Mouse (Mus musculus): ENCODE data around the gene Osbpl11. TPM values are rescaled to one million over a fixed set of nuclear protein-coding genes. Genes with fewer than 3 reads are reported as not detected.

Osbpl11 gene
- total RNA-seq, 2 experiments from 2014 or later, result 19.8 to 22.4 TPM

- intact Hi-C loops (cut with DNase I), result no loop called here
- DNase-seq, result no peak
These were observed 39.5 kb downstream of the Osbpl11 start for GRCm38 (mm10) chr16:33224381-33224780.

- intact Hi-C loops (cut with DNase I), result no loop called here
- DNase-seq, result no peak
These were observed 49.3 kb downstream of the Osbpl11 start for GRCm38 (mm10) chr16:33234128-33234527.

GRCm38 (mm10) chr16:33236151-33236550, 51.3 kb downstream of the Osbpl11 start:
- intact Hi-C loops (cut with DNase I), result no loop called here
- DNase-seq, result no peak

GRCm38 (mm10) chr16:33239305-33239704, 54.4 kb downstream of the Osbpl11 start:
- no peak for DNase-seq

GRCm38 (mm10) chr16:33242046-33242445, 57.2 kb downstream of the Osbpl11 start:
- DNase-seq, result no peak
- intact Hi-C loops (cut with DNase I), result no loop called here

More at GRCm38 (mm10) chr16:33239305-33239704, 54.4 kb downstream of the Osbpl11 start:
- intact Hi-C loops (cut with DNase I), result no loop called here

GRCm38 (mm10) chr16:33244136-33244691, 59.3 kb downstream of the Osbpl11 start:
- intact Hi-C loops (cut with DNase I), result no loop called here
- no peak for DNase-seq

GRCm38 (mm10) chr16:33244933-33245470, 60.1 kb downstream of the Osbpl11 start:
- no peak for DNase-seq
- intact Hi-C loops (cut with DNase I), result no loop called here

GRCm38 (mm10) chr16:33246526-33246925, 61.7 kb downstream of the Osbpl11 start:
- intact Hi-C loops (cut with DNase I), result no loop called here
- no peak for DNase-seq

GRCm38 (mm10) chr16:33247006-33247405, 62.1 kb downstream of the Osbpl11 start:
- intact Hi-C loops (cut with DNase I), result no loop called here
- DNase-seq, result no peak

- peak in 1 of 2 experiments; percentile 10 for DNase-seq
- intact Hi-C loops (cut with DNase I), result loop anchor here (5.0 kb wide), 1 partner anchor 58 kb away; no protein-coding TSS in a partner anchor
These were observed 65.8 kb downstream of the Osbpl11 start for GRCm38 (mm10) chr16:33250651-33251120.

- intact Hi-C loops (cut with DNase I), result loop anchor here (5.0 kb wide), 1 partner anchor 59 kb away; no protein-coding TSS in a partner anchor
- peak; percentile 96 for DNase-seq
These were observed 66.6 kb downstream of the Osbpl11 start, which contains the start of gene Snx4 for GRCm38 (mm10) chr16:33251194-33252051. TSS of gene Snx4 (plus strand) at chr16:33251442.

- intact Hi-C loops (cut with DNase I), result no loop called here
These were observed 70.7 kb downstream of the Osbpl11 start for GRCm38 (mm10) chr16:33255601-33256000.

GRCm38 (mm10) chr16:33258530-33258929, 73.7 kb downstream of the Osbpl11 start:
- intact Hi-C loops (cut with DNase I), result no loop called here

More at GRCm38 (mm10) chr16:33255601-33256000, 70.7 kb downstream of the Osbpl11 start:
- no peak for DNase-seq

GRCm38 (mm10) chr16:33259824-33260223, 75.0 kb downstream of the Osbpl11 start:
- intact Hi-C loops (cut with DNase I), result no loop called here
- DNase-seq, result no peak

More at GRCm38 (mm10) chr16:33258530-33258929, 73.7 kb downstream of the Osbpl11 start:
- DNase-seq, result no peak

GRCm38 (mm10) chr16:33260825-33261224, 76.0 kb downstream of the Osbpl11 start:
- DNase-seq, result no peak
- intact Hi-C loops (cut with DNase I), result no loop called here

GRCm38 (mm10) chr16:33261584-33262061, 76.8 kb downstream of the Osbpl11 start:
- intact Hi-C loops (cut with DNase I), result no loop called here
- no peak for DNase-seq

- intact Hi-C loops (cut with DNase I), result no loop called here
- no peak for DNase-seq
These were observed 77.2 kb downstream of the Osbpl11 start for GRCm38 (mm10) chr16:33262096-33262495.

GRCm38 (mm10) chr16:33267616-33268253, 82.9 kb downstream of the Osbpl11 start:
- intact Hi-C loops (cut with DNase I), result no loop called here
- no peak for DNase-seq

GRCm38 (mm10) chr16:33271824-33272223, 87.0 kb downstream of the Osbpl11 start:
- no peak for DNase-seq
- intact Hi-C loops (cut with DNase I), result no loop called here

GRCm38 (mm10) chr16:33283079-33283478, 98.2 kb downstream of the Osbpl11 start:
- no peak for DNase-seq
- intact Hi-C loops (cut with DNase I), result no loop called here

GRCm38 (mm10) chr16:33288536-33288935, 103.7 kb downstream of the Osbpl11 start:
- DNase-seq, result no peak
- intact Hi-C loops (cut with DNase I), result no loop called here

Measured in heart, postnatal 36 days (tissue).